Mouse (Mus musculus) heart, postnatal 10 days (tissue): ENCODE results near the gene Thada. TPM values are rescaled to one million over a fixed set of nuclear protein-coding genes. Genes with fewer than 3 reads are reported as not detected.

ENCODE experiments used
- DNase-seq, 2 experiments: peaks; one replicate each; pipeline ENCODE4 v3.0.0; 2021
- intact Hi-C: fragments of 180-260 bp; cut with DNase I; formaldehyde crosslinking; loops from one replicate; pipeline ENCODE4 v1.15.1; 2025
- total RNA-seq, 2 experiments: library from RNA; stranded (reverse); gene quantifications; 2 replicates each; pipeline ENCODE4 v1.2.3; 2021

The Thada gene
- total RNA-seq, 2 experiments from 2014 or later = 8.8 to 11.7 TPM

GRCm38 (mm10) chr17:84380340-84380739 lies 85.7 kb downstream of the Thada start:
- intact Hi-C loops = loop anchor here (5.0 kb wide), 2 partner anchors 108 to 263 kb away; no protein-coding TSS in a partner anchor
- no peak for DNase-seq

DNA sequence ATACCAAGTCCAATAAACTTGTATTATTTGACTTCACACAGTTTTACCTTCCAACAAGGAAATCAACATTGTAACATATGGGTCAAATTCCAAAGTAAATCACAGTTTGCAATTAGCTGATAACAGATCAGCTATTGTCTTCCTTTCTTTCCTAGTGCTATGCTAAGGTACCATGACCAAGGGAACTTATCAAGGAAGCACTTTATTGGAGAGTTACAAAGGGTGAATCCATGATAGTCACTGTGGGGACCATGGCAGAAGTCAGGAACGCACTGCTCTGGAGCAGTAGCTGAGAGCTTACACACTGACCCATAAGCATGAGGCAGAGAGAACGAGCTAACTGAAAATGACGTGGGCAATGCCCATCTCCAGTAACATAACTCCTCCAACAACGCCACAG lies 89.1 kb downstream of the Thada start:
- intact Hi-C loops = no loop called here

GRCm38 (mm10) chr17:84372411-84373045 lies 93.5 kb downstream of the Thada start:
- intact Hi-C loops = no loop called here
- no peak for DNase-seq

More for the DNA sequence above, 89.1 kb downstream of the Thada start:
- DNase-seq = no peak

DNA sequence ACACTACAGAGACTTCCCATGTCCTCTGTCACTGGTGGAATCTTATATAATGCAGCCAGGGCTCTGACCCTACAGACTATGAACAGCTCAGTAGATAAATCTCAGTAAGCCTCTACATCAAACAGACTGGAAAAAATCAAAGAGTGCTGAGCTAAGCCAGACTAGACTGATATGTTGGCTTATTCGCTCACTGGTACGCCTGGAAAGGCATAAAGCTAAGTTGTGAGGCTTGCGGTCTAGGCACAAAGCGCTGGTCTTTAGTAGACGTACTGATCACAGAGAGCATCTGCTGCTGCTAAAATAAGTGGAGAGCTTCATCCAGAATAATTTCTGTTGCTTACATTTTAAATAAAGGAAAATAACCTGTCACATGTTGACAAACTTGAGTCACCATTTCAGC lies 95.6 kb downstream of the Thada start:
- no peak for DNase-seq
- intact Hi-C loops = no loop called here

- no peak for DNase-seq
- intact Hi-C loops = no loop called here
Observed at GRCm38 (mm10) chr17:84369769-84370168, 96.2 kb downstream of the Thada start.

GRCm38 (mm10) chr17:84368213-84369014 lies 97.6 kb downstream of the Thada start:
- no peak for DNase-seq
- intact Hi-C loops = no loop called here

DNA sequence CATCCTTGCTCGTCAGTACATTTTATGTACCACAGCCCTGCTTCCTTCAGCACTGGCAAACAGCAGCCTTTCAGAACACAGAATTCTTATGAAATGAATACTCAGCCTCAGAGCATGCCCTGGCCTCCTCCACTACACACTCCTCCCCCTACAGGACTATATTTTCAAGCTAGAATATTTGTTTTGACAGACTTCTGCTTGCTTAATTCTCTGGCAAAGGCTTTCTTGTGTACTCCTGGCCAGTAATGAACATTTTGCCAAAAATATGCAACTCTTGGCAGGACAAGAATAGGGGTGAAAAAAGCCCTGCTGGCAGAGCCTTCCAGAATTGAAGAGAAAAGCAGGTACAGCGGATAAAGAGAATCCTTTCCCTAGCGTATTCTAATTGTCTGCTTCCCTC lies 98.3 kb downstream of the Thada start:
- intact Hi-C loops = no loop called here
- DNase-seq = peak in 1 of 2 experiments; percentile 43

- intact Hi-C loops = no loop called here
Observed at GRCm38 (mm10) chr17:84365791-84366301, 100.2 kb downstream of the Thada start.

DNA sequence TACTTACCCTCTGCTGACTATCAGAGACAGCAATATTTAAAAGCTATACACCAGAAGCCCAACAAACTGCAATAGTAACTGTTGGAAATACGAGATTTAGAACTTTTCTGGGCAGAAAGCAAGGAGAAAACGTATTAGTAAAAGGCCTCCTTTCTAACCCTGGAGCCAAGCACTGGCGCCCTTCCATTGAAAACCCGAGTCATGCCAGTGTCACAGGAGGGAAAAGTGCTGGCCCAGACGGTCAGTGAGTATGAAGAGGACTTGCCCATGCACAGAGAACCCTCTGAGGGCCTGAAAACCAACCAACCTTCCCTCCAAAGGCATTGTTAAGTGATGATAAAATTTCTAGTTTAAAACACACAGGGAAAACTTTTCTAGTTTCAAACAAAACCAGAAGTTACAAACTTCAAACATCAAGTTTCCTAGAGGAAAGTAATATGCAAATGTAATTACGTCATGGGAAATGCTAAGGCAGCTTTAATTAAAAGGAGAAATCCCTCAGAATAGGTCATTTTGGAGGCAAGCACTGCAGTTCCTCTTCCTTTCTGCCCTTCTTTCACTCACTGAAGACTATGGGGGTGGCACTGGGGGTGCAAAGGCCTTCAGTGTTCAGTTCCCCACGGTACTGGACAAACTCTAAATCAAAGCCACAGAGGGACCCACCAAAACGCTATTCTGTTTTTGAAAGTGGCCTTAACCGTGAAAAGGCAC lies 100.8 kb downstream of the Thada start:
- no peak for DNase-seq
- intact Hi-C loops = no loop called here

More at GRCm38 (mm10) chr17:84365791-84366301, 100.2 kb downstream of the Thada start:
- no peak for DNase-seq

- DNase-seq = peak in 1 of 2 experiments; percentile 35
- intact Hi-C loops = no loop called here
Observed at GRCm38 (mm10) chr17:84363444-84363843, 102.6 kb downstream of the Thada start.

GRCm38 (mm10) chr17:84362581-84363286 lies 103.3 kb downstream of the Thada start:
- no peak for DNase-seq
- intact Hi-C loops = no loop called here

DNA sequence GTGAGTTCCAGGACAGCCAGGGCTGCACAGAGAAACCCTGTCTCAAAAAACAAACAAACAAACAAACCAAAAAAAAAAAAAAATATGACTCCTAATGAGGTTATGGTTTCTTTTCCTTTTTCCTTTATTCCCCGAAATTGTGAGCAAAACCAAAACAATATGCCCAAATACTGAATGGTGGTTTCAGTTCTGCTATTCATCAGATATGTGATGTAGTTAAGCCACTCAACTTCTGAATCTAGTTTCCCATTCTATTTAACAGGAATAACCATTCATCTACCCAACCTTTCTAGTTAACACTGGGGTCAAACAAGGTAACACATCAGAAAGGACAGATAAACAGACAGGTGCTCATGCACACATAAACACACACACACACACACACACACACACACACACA lies 105.0 kb downstream of the Thada start:
- intact Hi-C loops = no loop called here

DNA sequence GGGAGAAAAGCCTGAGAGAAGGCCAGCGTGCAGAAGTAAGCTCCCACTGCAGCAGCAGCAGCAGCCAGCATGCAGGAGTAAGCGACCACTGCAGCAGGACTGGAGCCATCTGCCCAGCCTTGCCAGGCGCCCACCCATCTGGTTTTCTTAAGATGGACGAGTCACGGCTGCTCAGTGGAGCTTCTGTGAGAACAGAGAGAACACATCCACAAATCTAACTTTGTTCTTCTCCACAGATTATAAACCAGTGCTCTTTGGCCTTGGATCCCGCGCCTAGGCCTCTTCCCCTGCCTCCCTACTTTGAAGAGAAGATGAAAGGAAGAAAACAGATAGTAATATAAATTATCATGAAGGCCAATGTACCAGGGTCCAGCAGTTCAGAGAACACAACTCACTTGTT lies 106.2 kb downstream of the Thada start:
- no peak for DNase-seq
- intact Hi-C loops = no loop called here

More for the DNA sequence above, 105.0 kb downstream of the Thada start:
- no peak for DNase-seq

DNA sequence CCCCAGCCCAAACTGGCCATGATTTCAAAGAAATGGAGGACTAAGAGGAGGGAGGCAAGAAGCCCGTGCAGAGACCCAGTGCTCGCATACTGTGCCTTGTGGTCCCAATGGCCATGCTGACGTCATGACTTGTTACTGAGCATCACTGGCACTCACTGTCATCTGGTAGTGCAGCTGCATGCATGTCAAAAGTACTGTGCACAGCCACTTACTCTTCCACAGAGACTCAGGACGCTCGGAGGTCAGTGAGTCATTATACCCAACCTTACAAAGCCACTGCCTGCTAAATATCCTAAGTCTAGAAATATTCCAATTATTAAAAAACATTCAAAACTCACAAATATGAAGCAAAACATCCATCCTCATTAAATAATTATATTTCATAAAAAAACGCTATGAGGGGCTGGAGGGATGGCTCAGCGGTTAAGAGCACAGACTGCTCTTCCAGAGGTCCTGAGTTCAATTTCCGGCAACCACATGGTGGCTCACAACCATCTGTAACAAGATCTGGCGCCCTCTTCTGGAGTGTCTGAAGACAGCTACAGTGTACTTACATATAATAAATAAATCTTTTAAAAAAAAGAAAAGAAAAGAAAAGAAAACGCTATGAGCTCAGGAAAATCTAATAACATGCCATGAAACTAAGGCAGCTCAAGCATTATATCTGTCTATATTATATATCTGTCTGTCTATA lies 106.9 kb downstream of the Thada start:
- intact Hi-C loops = no loop called here
- DNase-seq = no peak

DNA sequence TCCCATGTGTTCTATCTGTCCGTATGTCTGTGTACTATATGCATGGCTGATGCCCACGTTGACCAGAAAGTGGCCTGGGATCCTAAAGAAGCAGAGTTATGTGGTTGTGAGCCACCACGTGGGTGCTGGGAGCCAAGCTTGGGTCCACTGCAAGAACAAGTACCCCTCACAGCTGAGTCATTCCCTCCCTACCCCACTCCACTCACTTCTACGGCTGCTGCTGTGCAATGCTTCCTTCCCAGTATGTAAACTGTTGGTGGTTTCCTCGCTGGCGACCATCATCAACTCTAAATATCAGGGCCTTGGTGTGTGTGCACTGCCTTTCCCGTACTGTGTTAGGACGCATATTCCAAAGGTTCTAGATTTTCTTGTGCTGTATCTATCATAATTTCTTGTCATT lies 108.2 kb downstream of the Thada start:
- no peak for DNase-seq
- intact Hi-C loops = no loop called here

- intact Hi-C loops = no loop called here
Observed at GRCm38 (mm10) chr17:84356056-84356887, 109.7 kb downstream of the Thada start.

DNA sequence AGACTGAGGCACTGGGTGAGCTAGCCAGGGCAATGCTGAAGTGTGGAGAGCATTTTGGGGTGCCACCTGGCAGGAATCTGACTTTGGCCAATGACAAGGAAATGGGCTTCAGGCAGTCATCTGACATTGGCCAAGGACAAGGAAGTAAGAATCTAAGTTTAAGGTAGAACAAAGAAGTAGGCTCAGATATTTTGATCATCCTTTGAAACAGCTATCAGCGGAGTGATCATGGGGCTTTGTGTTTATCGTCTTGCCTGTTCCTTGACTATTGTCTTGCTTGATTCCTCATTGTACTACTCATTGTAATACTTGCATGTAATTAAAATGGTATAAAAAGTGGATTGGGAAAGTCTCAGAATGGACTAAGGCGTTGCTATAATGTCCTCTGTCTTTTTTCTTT lies 111.0 kb downstream of the Thada start:
- intact Hi-C loops = no loop called here
- DNase-seq = no peak

More at GRCm38 (mm10) chr17:84356056-84356887, 109.7 kb downstream of the Thada start:
- DNase-seq = no peak

DNA sequence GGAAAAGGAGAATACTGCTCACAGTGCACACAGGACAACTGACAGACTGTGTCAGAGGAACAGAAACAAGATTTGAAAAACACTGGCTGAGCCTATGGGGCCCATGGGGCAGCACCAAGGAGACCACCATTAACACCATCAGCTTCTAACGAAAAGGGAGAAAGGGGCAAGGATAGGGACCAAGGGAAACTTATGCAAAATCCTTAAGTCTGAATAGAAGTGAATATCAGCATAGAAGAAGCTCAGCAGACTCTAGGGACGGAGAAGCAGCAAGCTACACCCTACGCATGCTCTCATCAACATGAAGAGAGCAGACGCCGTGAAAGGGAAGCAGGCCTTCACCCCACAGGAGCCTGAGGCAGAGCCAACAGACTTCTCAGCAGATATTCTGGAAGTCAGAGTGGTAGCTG lies 112.1 kb downstream of the Thada start:
- no peak for DNase-seq
- intact Hi-C loops = no loop called here
